Mouse (Mus musculus): ENCODE results near the gene Cept1. TPM values are rescaled to one million over a fixed set of nuclear protein-coding genes. Genes with fewer than 3 reads are reported as not detected.

The Cept1 gene
- polyA plus RNA-seq, 1 experiment from 2014 or later: 42.6 TPM

GRCm38 (mm10) chr3:106464750-106465149 is 82.9 kb downstream of the Cept1 start:
- no peak overlapping the region for H3K4me2 ChIP-seq (replicated peaks; ENCODE audit: low read depth, low read length)
- no peaks in the 10 kb centered on the region for H3K9me3 ChIP-seq (ENCODE audit: control insufficient read depth, low read length)
- 100% methylated on average over 1 of the region's 1 CpGs for WGBS
- H3K27me3 ChIP-seq (ENCODE audit: control insufficient read depth, insufficient read depth, low read length): no peaks in the 10 kb centered on the region
- no peak overlapping the region for H3K9ac ChIP-seq (ENCODE audit: low read depth, low read length)
- H3K4me1 ChIP-seq (replicated peaks; ENCODE audit: control insufficient read depth, insufficient read depth, low read length): no peaks in the 10 kb centered on the region
- DNase-seq (ENCODE audit: low spot score) (no peak), ATAC-seq (ENCODE audit: low FRiP score) (no peak)
- no peak overlapping the region for H3K4me3 ChIP-seq (ENCODE audit: low read depth, low read length)
- no peak overlapping the region for H3K27ac ChIP-seq (ENCODE audit: low read depth, low read length)
- no peaks in the 10 kb centered on the region for H3K36me3 ChIP-seq (ENCODE audit: control insufficient read depth, insufficient read depth, low read length)

GRCm38 (mm10) chr3:106462493-106462892 is 85.1 kb downstream of the Cept1 start:
- ATAC-seq (ENCODE audit: low FRiP score): no peak
- H3K36me3 ChIP-seq (ENCODE audit: control insufficient read depth, insufficient read depth, low read length): no peaks in the 10 kb centered on the region
- no peak for DNase-seq (ENCODE audit: low spot score)
- no peaks in the 10 kb centered on the region for H3K9me3 ChIP-seq (ENCODE audit: control insufficient read depth, low read length)
- H3K4me3 ChIP-seq (ENCODE audit: low read depth, low read length): no peak overlapping the region
- H3K27me3 ChIP-seq (ENCODE audit: control insufficient read depth, insufficient read depth, low read length): no peaks in the 10 kb centered on the region
- no peak overlapping the region for H3K4me2 ChIP-seq (replicated peaks; ENCODE audit: low read depth, low read length)
- H3K4me1 ChIP-seq (replicated peaks; ENCODE audit: control insufficient read depth, insufficient read depth, low read length): no peaks in the 10 kb centered on the region
- no peak overlapping the region for H3K9ac ChIP-seq (ENCODE audit: low read depth, low read length)
- no peak overlapping the region for H3K27ac ChIP-seq (ENCODE audit: low read depth, low read length)
- WGBS: 65% methylated on average over 3 of the region's 3 CpGs

GRCm38 (mm10) chr3:106462059-106462470 is 85.5 kb downstream of the Cept1 start:
- Histone ChIP-seq H3K9ac (ENCODE audit: low read depth, low read length) (no peak overlapping the region), H3K4me1 (replicated peaks; ENCODE audit: control insufficient read depth, insufficient read depth, low read length) (no peaks in the 10 kb centered on the region), H3K4me2 (replicated peaks; ENCODE audit: low read depth, low read length) (no peak overlapping the region), H3K4me3 (ENCODE audit: low read depth, low read length) (no peak overlapping the region), H3K9me3 (ENCODE audit: control insufficient read depth, low read length) (no peaks in the 10 kb centered on the region), H3K27me3 (ENCODE audit: control insufficient read depth, insufficient read depth, low read length) (no peaks in the 10 kb centered on the region), H3K27ac (ENCODE audit: low read depth, low read length) (no peak overlapping the region), H3K36me3 (ENCODE audit: control insufficient read depth, insufficient read depth, low read length) (no peaks in the 10 kb centered on the region)
- DNase-seq (ENCODE audit: low spot score): no peak
- WGBS: 95% methylated on average over 2 of the region's 2 CpGs
- no peak for ATAC-seq (ENCODE audit: low FRiP score)

- no peaks in the 10 kb centered on the region for H3K4me1 ChIP-seq (replicated peaks; ENCODE audit: control insufficient read depth, insufficient read depth, low read length)
- H3K36me3 ChIP-seq (ENCODE audit: control insufficient read depth, insufficient read depth, low read length): no peaks in the 10 kb centered on the region
- no peak overlapping the region for H3K27ac ChIP-seq (ENCODE audit: low read depth, low read length)
- H3K9ac ChIP-seq (ENCODE audit: low read depth, low read length): no peak overlapping the region
- no peaks in the 10 kb centered on the region for H3K27me3 ChIP-seq (ENCODE audit: control insufficient read depth, insufficient read depth, low read length)
- H3K4me3 ChIP-seq (ENCODE audit: low read depth, low read length): no peak overlapping the region
- H3K9me3 ChIP-seq (ENCODE audit: control insufficient read depth, low read length): no peaks in the 10 kb centered on the region
- ATAC-seq (ENCODE audit: low FRiP score): no peak
- 84% methylated on average over 2 of the region's 2 CpGs for WGBS
- H3K4me2 ChIP-seq (replicated peaks; ENCODE audit: low read depth, low read length): no peak overlapping the region
- DNase-seq (ENCODE audit: low spot score): no peak
Measured at GRCm38 (mm10) chr3:106457298-106457869, 90.2 kb downstream of the Cept1 start.

GRCm38 (mm10) chr3:106452616-106453015 is 95.0 kb downstream of the Cept1 start:
- 79% methylated on average over 4 of the region's 4 CpGs for WGBS
- H3K9me3 ChIP-seq (ENCODE audit: control insufficient read depth, low read length): no peaks in the 10 kb centered on the region
- ATAC-seq (ENCODE audit: low FRiP score) (no peak), DNase-seq (ENCODE audit: low spot score) (no peak)
- no peak overlapping the region for H3K4me2 ChIP-seq (replicated peaks; ENCODE audit: low read depth, low read length)
- H3K27ac ChIP-seq (ENCODE audit: low read depth, low read length): no peak overlapping the region
- no peaks in the 10 kb centered on the region for H3K36me3 ChIP-seq (ENCODE audit: control insufficient read depth, insufficient read depth, low read length)
- no peak overlapping the region for H3K4me3 ChIP-seq (ENCODE audit: low read depth, low read length)
- no peaks in the 10 kb centered on the region for H3K4me1 ChIP-seq (replicated peaks; ENCODE audit: control insufficient read depth, insufficient read depth, low read length)
- no peak overlapping the region for H3K9ac ChIP-seq (ENCODE audit: low read depth, low read length)
- H3K27me3 ChIP-seq (ENCODE audit: control insufficient read depth, insufficient read depth, low read length): no peaks in the 10 kb centered on the region

Other genes with a start within 250 kb of the Cept1 start
- gene Chil6, start 141.6 kb downstream of the Cept1 start, polyA plus RNA-seq (2014; fragmentation: Nextera tagmentation; extraction: Ambion mirVana): not detected in 2 replicates
- 0.29 and 0.77 TPM in 2 replicates for gene Dennd2d, start 65.4 kb downstream of the Cept1 start, polyA plus RNA-seq (2014; fragmentation: Nextera tagmentation; extraction: Ambion mirVana)
- gene Dram2, start within 50 bp of the Cept1 start, polyA plus RNA-seq (2014; fragmentation: Nextera tagmentation; extraction: Ambion mirVana): 54.7 and 59.5 TPM in 2 replicates
- gene Lrif1, start 137.2 kb upstream of the Cept1 start, polyA plus RNA-seq (2014; fragmentation: Nextera tagmentation; extraction: Ambion mirVana): 19.6 and 21.8 TPM in 2 replicates
- gene Cd53, start 242.3 kb upstream of the Cept1 start, polyA plus RNA-seq (2014; fragmentation: Nextera tagmentation; extraction: Ambion mirVana): 4.3 and 4.5 TPM in 2 replicates